Mouse (Mus musculus): ENCODE data around the gene Slc12a7.

- TF ChIP-seq CTCF (IDR thresholded peaks at IDR 0.05; ENCODE audit: borderline replicate concordance, control insufficient read depth, extremely low read depth, insufficient read depth, low read length, poor library complexity) (no peak), POLR2A (IDR thresholded peaks at IDR 0.05; ENCODE audit: control insufficient read depth, extremely low read depth, insufficient read depth, low read length, poor library complexity) (0 out of 2 replicates have a peak, but pooled peaks have one; percentile 24)
Observed at GRCm38 (mm10) chr13:73732742-73733700, at the start of gene Slc12a7.

Data from thymus, adult 2 months (tissue).